Mouse (Mus musculus): ENCODE results near the gene Trim75.
A peak's percentile ranks its signal among the peaks of the same experiment; 100 is the strongest.
"Not testable (repeated sequence)": the region's sequence is repeated elsewhere in the genome, so short reads cannot be mapped to it uniquely, and the experiment has no call there.

The Trim75 gene

GRCm38 (mm10) chr8:64987731-64988130, at the start of gene Trim75:
TSS of gene Trim75 (minus strand) at chr8:64987831.
- no peak for DNase-seq (ENCODE audit: low spot score in 2 of 2)

- DNase-seq (ENCODE audit: low spot score in 2 of 2) = no peak
These were observed 49.5 kb upstream of the Trim75 start, which contains the start of gene Apela for GRCm38 (mm10) chr8:65037117-65037533. TSS of gene Apela (minus strand) at chr8:65037336.

GRCm38 (mm10) chr8:65034136-65034535, 46.5 kb upstream of the Trim75 start:
- no peak for DNase-seq (ENCODE audit: low spot score in 2 of 2)

GRCm38 (mm10) chr8:65033056-65033455, 45.4 kb upstream of the Trim75 start:
- no peak for DNase-seq (ENCODE audit: low spot score in 2 of 2)

- DNase-seq (ENCODE audit: low spot score in 2 of 2) = no peak
These were observed 44.5 kb upstream of the Trim75 start for GRCm38 (mm10) chr8:65032107-65032506.

GRCm38 (mm10) chr8:65030735-65031485, 43.3 kb upstream of the Trim75 start:
- no peak for DNase-seq (ENCODE audit: low spot score in 2 of 2)

- no peak for DNase-seq (ENCODE audit: low spot score in 2 of 2)
These were observed 42.1 kb upstream of the Trim75 start for GRCm38 (mm10) chr8:65029776-65030175.

GRCm38 (mm10) chr8:65028959-65029686, 41.5 kb upstream of the Trim75 start:
- DNase-seq (ENCODE audit: low spot score in 2 of 2) = no peak

- peak in 1 of 2 experiments; percentile 8 for DNase-seq (ENCODE audit: low spot score in 2 of 2)
These were observed 34.9 kb upstream of the Trim75 start for GRCm38 (mm10) chr8:65022485-65022884.

GRCm38 (mm10) chr8:65018423-65018822, 30.8 kb upstream of the Trim75 start, which contains the start of the genes Trim61 and Trim60:
TSS of gene Trim61 (minus strand) at chr8:65018523.
TSS of gene Trim60 (minus strand) at chr8:65018584.
- no peak for DNase-seq (ENCODE audit: low spot score in 2 of 2)

- DNase-seq (ENCODE audit: low spot score in 2 of 2) = not testable (repeated sequence)
These were observed 20.0 kb upstream of the Trim75 start for GRCm38 (mm10) chr8:65007616-65008015.

- no peak for DNase-seq (ENCODE audit: low spot score in 2 of 2)
These were observed 11.3 kb upstream of the Trim75 start for GRCm38 (mm10) chr8:64998806-64999365.

- no peak for DNase-seq (ENCODE audit: low spot score in 2 of 2)
These were observed 4.3 kb downstream of the Trim75 start for GRCm38 (mm10) chr8:64983150-64983897.

- DNase-seq (ENCODE audit: low spot score in 2 of 2) = no peak
These were observed 24.8 kb downstream of the Trim75 start for GRCm38 (mm10) chr8:64962836-64963235.

GRCm38 (mm10) chr8:64959025-64959424, 28.6 kb downstream of the Trim75 start:
- DNase-seq (ENCODE audit: low spot score in 2 of 2) = no peak

GRCm38 (mm10) chr8:64952101-64952500, 35.5 kb downstream of the Trim75 start:
- no peak for DNase-seq (ENCODE audit: low spot score in 2 of 2)

- no peak for DNase-seq (ENCODE audit: low spot score in 2 of 2)
These were observed 39.3 kb downstream of the Trim75 start for GRCm38 (mm10) chr8:64948371-64948770.

GRCm38 (mm10) chr8:64947698-64948034, 40.0 kb downstream of the Trim75 start:
- no peak for DNase-seq (ENCODE audit: low spot score in 2 of 2)

GRCm38 (mm10) chr8:64946820-64947697, 40.6 kb downstream of the Trim75 start, which contains the start of gene Tmem192:
TSS of gene Tmem192 (plus strand) at chr8:64947185.
- peak; percentile 94 to 97 for DNase-seq (ENCODE audit: low spot score in 2 of 2)

GRCm38 (mm10) chr8:64946441-64946819, 41.2 kb downstream of the Trim75 start:
- no peak for DNase-seq (ENCODE audit: low spot score in 2 of 2)

- DNase-seq (ENCODE audit: low spot score in 2 of 2) = no peak
These were observed 42.0 kb downstream of the Trim75 start for GRCm38 (mm10) chr8:64945606-64946005.
